Mouse (Mus musculus) CD8-positive naive resting alpha-beta T cell, adult 2 months (primary cell): Measurements from ENCODE around the gene Acpp.
"Not testable (repeated sequence)": the region's sequence is repeated elsewhere in the genome, so short reads cannot be mapped to it uniquely, and the experiment has no call there.

ENCODE experiments used
- DNase-seq, 2 experiments: peaks; one replicate each; pipeline ENCODE4 v3.0.0; 2022; ENCODE audit warnings: low read depth in 2 of 2, low spot score in 2 of 2

Gene Acpp

GRCm38 (mm10) chr9:104337183-104337931 is at the start of gene Acpp:
Gene Acpp (minus strand): TSS chr9:104337748.
- DNase-seq, result peak; percentile 39 to 59

GRCm38 (mm10) chr9:104382571-104383170 is 45.1 kb upstream of the Acpp start:
- no peak for DNase-seq

GRCm38 (mm10) chr9:104379532-104380162 is 42.1 kb upstream of the Acpp start:
- no peak for DNase-seq

- DNase-seq, result no peak
These were observed 38.0 kb upstream of the Acpp start for GRCm38 (mm10) chr9:104375573-104375972.

- DNase-seq, result peak; percentile 36 to 59
These were observed 35.7 kb upstream of the Acpp start for GRCm38 (mm10) chr9:104373253-104373652.

GRCm38 (mm10) chr9:104366983-104367382 is 29.4 kb upstream of the Acpp start:
- no peak for DNase-seq

GRCm38 (mm10) chr9:104361951-104362350 is 24.4 kb upstream of the Acpp start:
- DNase-seq, result not testable (repeated sequence)

GRCm38 (mm10) chr9:104361073-104361891 is 23.7 kb upstream of the Acpp start:
- DNase-seq, result no peak

- no peak for DNase-seq
These were observed 22.8 kb upstream of the Acpp start for GRCm38 (mm10) chr9:104360389-104360788.

GRCm38 (mm10) chr9:104355521-104356270 is 18.1 kb upstream of the Acpp start:
- no peak for DNase-seq

- no peak for DNase-seq
These were observed 6.6 kb upstream of the Acpp start for GRCm38 (mm10) chr9:104344136-104344535.

GRCm38 (mm10) chr9:104339483-104339882 is 1.9 kb upstream of the Acpp start:
- DNase-seq, result no peak

GRCm38 (mm10) chr9:104338489-104339427 is 1.2 kb upstream of the Acpp start:
- DNase-seq, result no peak

GRCm38 (mm10) chr9:104331301-104331700 is 6.2 kb downstream of the Acpp start:
- DNase-seq, result peak; percentile 43 to 47

GRCm38 (mm10) chr9:104328655-104329054 is 8.9 kb downstream of the Acpp start:
- no peak for DNase-seq

GRCm38 (mm10) chr9:104321519-104321918 is 16.0 kb downstream of the Acpp start:
- DNase-seq, result no peak

GRCm38 (mm10) chr9:104316351-104316750 is 21.2 kb downstream of the Acpp start:
- no peak for DNase-seq

- no peak for DNase-seq
These were observed 22.0 kb downstream of the Acpp start for GRCm38 (mm10) chr9:104315499-104315898.

- peak; percentile 27 to 38 for DNase-seq
These were observed 30.8 kb downstream of the Acpp start for GRCm38 (mm10) chr9:104306734-104307133.
